Mouse (Mus musculus): ENCODE measurements around the gene Uevld.
A peak's percentile ranks its signal among the peaks of the same experiment; 100 is the strongest.
"Not testable (repeated sequence)": the region's sequence is repeated elsewhere in the genome, so short reads cannot be mapped to it uniquely, and the experiment has no call there.

Gene Uevld

GRCm38 (mm10) chr7:46969898-46970297, 11.6 kb upstream of the Uevld start:
- DNase-seq (ENCODE audit: low spot score in 2 of 2) = no peak

- DNase-seq (ENCODE audit: low spot score in 2 of 2) = no peak
Measured at GRCm38 (mm10) chr7:46964070-46964469, 5.7 kb upstream of the Uevld start.

GRCm38 (mm10) chr7:46962806-46963618, 4.7 kb upstream of the Uevld start:
- DNase-seq (ENCODE audit: low spot score in 2 of 2) = peak; percentile 37 to 48

- DNase-seq (ENCODE audit: low spot score in 2 of 2) = no peak
Measured at GRCm38 (mm10) chr7:46962132-46962531, 3.8 kb upstream of the Uevld start.

GRCm38 (mm10) chr7:46960991-46961390, 2.7 kb upstream of the Uevld start:
- DNase-seq (ENCODE audit: low spot score in 2 of 2) = no peak

GRCm38 (mm10) chr7:46958853-46959252, 526 bp upstream of the Uevld start:
- no peak for DNase-seq (ENCODE audit: low spot score in 2 of 2)

GRCm38 (mm10) chr7:46935847-46936246, 22.5 kb downstream of the Uevld start:
- DNase-seq (ENCODE audit: low spot score in 2 of 2) = no peak

GRCm38 (mm10) chr7:46934788-46935187, 23.5 kb downstream of the Uevld start:
- no peak for DNase-seq (ENCODE audit: low spot score in 2 of 2)

- DNase-seq (ENCODE audit: low spot score in 2 of 2) = no peak
Measured at GRCm38 (mm10) chr7:46931370-46931769, 27.0 kb downstream of the Uevld start.

GRCm38 (mm10) chr7:46928291-46928690, 30.0 kb downstream of the Uevld start:
- no peak for DNase-seq (ENCODE audit: low spot score in 2 of 2)

- DNase-seq (ENCODE audit: low spot score in 2 of 2) = no peak
Measured at GRCm38 (mm10) chr7:46922075-46922474, 36.3 kb downstream of the Uevld start.

- DNase-seq (ENCODE audit: low spot score in 2 of 2) = peak; percentile 84 to 87
Measured at GRCm38 (mm10) chr7:46919551-46920176, 38.7 kb downstream of the Uevld start, which contains the start of gene Tsg101. Gene Tsg101, minus strand, starts transcription at chr7:46919969.

- DNase-seq (ENCODE audit: low spot score in 2 of 2) = no peak
Measured at GRCm38 (mm10) chr7:46918678-46919371, 39.5 kb downstream of the Uevld start.

- DNase-seq (ENCODE audit: low spot score in 2 of 2) = no peak
Measured at GRCm38 (mm10) chr7:46916376-46916775, 42.0 kb downstream of the Uevld start.

GRCm38 (mm10) chr7:46911250-46911649, 47.1 kb downstream of the Uevld start:
- DNase-seq (ENCODE audit: low spot score in 2 of 2) = no peak

GRCm38 (mm10) chr7:46899343-46899742, 59.0 kb downstream of the Uevld start:
- no peak for DNase-seq (ENCODE audit: low spot score in 2 of 2)

- DNase-seq (ENCODE audit: low spot score in 2 of 2) = no peak
Measured at GRCm38 (mm10) chr7:46895511-46895910, 62.8 kb downstream of the Uevld start.

- no peak for DNase-seq (ENCODE audit: low spot score in 2 of 2)
Measured at GRCm38 (mm10) chr7:46883304-46883703, 75.0 kb downstream of the Uevld start.

GRCm38 (mm10) chr7:46881941-46882340, 76.4 kb downstream of the Uevld start:
- not testable (repeated sequence) for DNase-seq (ENCODE audit: low spot score in 2 of 2)

- DNase-seq (ENCODE audit: low spot score in 2 of 2) = no peak
Measured at GRCm38 (mm10) chr7:46880992-46881391, 77.3 kb downstream of the Uevld start.

- DNase-seq (ENCODE audit: low spot score in 2 of 2) = no peak
Measured at GRCm38 (mm10) chr7:46879851-46880250, 78.5 kb downstream of the Uevld start.

- DNase-seq (ENCODE audit: low spot score in 2 of 2) = no peak
Measured at GRCm38 (mm10) chr7:46877255-46877654, 81.1 kb downstream of the Uevld start.

GRCm38 (mm10) chr7:46876841-46877240, 81.5 kb downstream of the Uevld start:
- no peak for DNase-seq (ENCODE audit: low spot score in 2 of 2)
